Mouse (Mus musculus) adrenal gland, postnatal 36 days (tissue): ENCODE results near the gene Tmem87b. TPM values are rescaled to one million over a fixed set of nuclear protein-coding genes. Genes with fewer than 3 reads are reported as not detected.
A peak's percentile ranks its signal among the peaks of the same experiment; 100 is the strongest.

Experiments
- DNase-seq, 2 experiments: peaks; one replicate each; pipeline ENCODE4 v3.0.0; 2021; ENCODE audit warnings: mixed read lengths in 1 of 2
- long read RNA-seq, 2 experiments: library from polyadenylated mRNA; stranded (forward); transcript quantifications; one replicate each; pipeline ENCODE4 v2.0.0; 2021; ENCODE audit warnings: borderline sequencing depth in 2 of 2
- total RNA-seq, 2 experiments: library from RNA; stranded (reverse); gene quantifications; 2 replicates each; pipeline ENCODE4 v1.2.3; 2021

Gene Tmem87b
- total RNA-seq, result 10 to 100 TPM; 35.2 to 52.4 TPM
- long read RNA-seq, experiment 1, full-length matches to known transcripts, result 32 of 53 reads
- long read RNA-seq, experiment 1, partial matches to known transcripts, result 0 of 53 reads
- long read RNA-seq, experiment 1, other reads (novel, unspliced or antisense), result 21 of 53 reads
- long read RNA-seq, experiment 2, full-length matches to known transcripts, result 6 of 14 reads
- long read RNA-seq, experiment 2, partial matches to known transcripts, result 4 of 14 reads
- long read RNA-seq, experiment 2, other reads (novel, unspliced or antisense), result 4 of 14 reads

- DNase-seq, result peak; percentile 96
Observed at GRCm38 (mm10) chr2:128817786-128818681, at the start of gene Tmem87b. Gene Tmem87b (plus strand): TSS chr2:128818118.

- DNase-seq, result no peak
Observed at GRCm38 (mm10) chr2:128768545-128769247, 49.2 kb upstream of the Tmem87b start.

GRCm38 (mm10) chr2:128770557-128770956 is 47.4 kb upstream of the Tmem87b start:
- no peak for DNase-seq

GRCm38 (mm10) chr2:128771048-128771447 is 46.9 kb upstream of the Tmem87b start:
- no peak for DNase-seq

- no peak for DNase-seq
Observed at GRCm38 (mm10) chr2:128771750-128772338, 46.1 kb upstream of the Tmem87b start.

- no peak for DNase-seq
Observed at GRCm38 (mm10) chr2:128782231-128782630, 35.7 kb upstream of the Tmem87b start.

- no peak for DNase-seq
Observed at GRCm38 (mm10) chr2:128783660-128784345, 34.1 kb upstream of the Tmem87b start.

- DNase-seq, result no peak
Observed at GRCm38 (mm10) chr2:128784814-128785213, 33.1 kb upstream of the Tmem87b start.

GRCm38 (mm10) chr2:128786341-128786740 is 31.6 kb upstream of the Tmem87b start:
- DNase-seq, result no peak

- DNase-seq, result no peak
Observed at GRCm38 (mm10) chr2:128786795-128787194, 31.1 kb upstream of the Tmem87b start.

GRCm38 (mm10) chr2:128787805-128788204 is 30.1 kb upstream of the Tmem87b start:
- DNase-seq, result no peak

- DNase-seq, result no peak
Observed at GRCm38 (mm10) chr2:128790875-128791614, 26.9 kb upstream of the Tmem87b start.

GRCm38 (mm10) chr2:128793958-128794357 is 24.0 kb upstream of the Tmem87b start:
- DNase-seq, result no peak

GRCm38 (mm10) chr2:128796463-128796862 is 21.5 kb upstream of the Tmem87b start:
- no peak for DNase-seq

GRCm38 (mm10) chr2:128803441-128803840 is 14.5 kb upstream of the Tmem87b start:
- peak in 1 of 2 experiments; percentile 10 for DNase-seq

GRCm38 (mm10) chr2:128805341-128805740 is 12.6 kb upstream of the Tmem87b start:
- DNase-seq, result no peak

- peak; percentile 9 to 12 for DNase-seq
Observed at GRCm38 (mm10) chr2:128806561-128806960, 11.4 kb upstream of the Tmem87b start.

- DNase-seq, result no peak
Observed at GRCm38 (mm10) chr2:128812761-128813160, 5.2 kb upstream of the Tmem87b start.

- DNase-seq, result no peak
Observed at GRCm38 (mm10) chr2:128816311-128816710, 1.6 kb upstream of the Tmem87b start.

- no peak for DNase-seq
Observed at GRCm38 (mm10) chr2:128816916-128817315, 1.0 kb upstream of the Tmem87b start.

- no peak for DNase-seq
Observed at GRCm38 (mm10) chr2:128817387-128817785, 532 bp upstream of the Tmem87b start.
